ENCODE assay signal across 8 mouse cellular contexts in the genomic region with DNA sequence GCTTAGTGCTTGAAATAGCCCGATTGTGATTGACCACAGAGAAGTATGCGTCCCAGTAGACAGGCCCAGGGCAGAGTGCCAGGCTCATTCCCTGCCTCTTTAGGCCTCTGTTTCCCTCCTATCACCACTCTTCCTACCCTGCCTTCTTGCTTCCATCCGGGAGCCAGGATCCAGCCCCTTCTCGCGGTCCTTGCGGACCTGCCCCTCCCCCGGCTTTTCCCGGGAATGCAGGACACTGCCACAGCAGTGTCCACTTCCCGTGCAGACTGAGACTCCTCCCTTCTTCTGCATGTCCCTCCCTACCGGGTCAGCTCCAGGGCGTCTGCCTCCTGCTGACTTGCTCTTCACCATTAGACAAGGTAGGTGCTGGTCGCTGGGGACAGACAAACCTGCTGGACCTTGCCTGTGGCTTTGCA. TPM values are rescaled to one million over a fixed set of nuclear protein-coding genes. Genes with fewer than 3 reads are reported as not detected.
DNase-seq lines count a peak whose midpoint lies in the region; ATAC-seq and TF ChIP-seq lines count a peak whose summit lies in the region.

No protein-coding gene starts in this region.

- intact Hi-C loops in gastrocnemius, adult 2 months (cut with DNase I), result loop anchor here (5.0 kb wide), 1 partner anchor 36 kb away; the partner anchor contains the start of gene March6

- no peaks in the 10 kb centered on the region for H3K9me3 ChIP-seq in intestine, embryonic 14.5 days (ENCODE audit: control insufficient read depth, low read length)
- no peaks in the 10 kb centered on the region for H3K9me3 ChIP-seq in liver, embryonic 12.5 days (replicated peaks)

- peak; percentile 81 for TF ChIP-seq POLR2A in small intestine, adult 2 months (IDR thresholded peaks at IDR 0.05; ENCODE audit: low read depth, low read length)

- WGBS in intestine, embryonic 14.5 days, result 10% methylated on average over 12 of the region's 12 CpGs
- WGBS in liver, embryonic 12.5 days (ENCODE audit: insufficient replicate concordance), result 42% methylated on average over 12 of the region's 12 CpGs
- WGBS in small intestine, adult 2 months, result 14% methylated on average over 12 of the region's 12 CpGs

- H3K4me3 ChIP-seq in gastrocnemius, adult 2 months, result peak overlapping the region; percentile 65
- no peak overlapping the region for H3K4me3 ChIP-seq in intestine, embryonic 14.5 days (ENCODE audit: low read depth, low read length)
- H3K4me3 ChIP-seq in liver, embryonic 12.5 days, result no peak overlapping the region
- H3K4me3 ChIP-seq in small intestine, adult 2 months (ENCODE audit: low read depth, low read length), result peak overlapping the region; percentile 63

- peak overlapping the region; percentile 91 for H3K27ac ChIP-seq in gastrocnemius, adult 2 months
- H3K27ac ChIP-seq in intestine, embryonic 14.5 days (ENCODE audit: low read depth), result peak overlapping the region; percentile 38; the same call in 1 of the 2 replicates
- H3K27ac ChIP-seq in liver, embryonic 12.5 days, result no peak overlapping the region
- H3K27ac ChIP-seq in small intestine, adult 2 months (ENCODE audit: insufficient read depth, low read depth, low read length), result peak overlapping the region; percentile 98

- H3K27me3 ChIP-seq in intestine, embryonic 14.5 days (replicated peaks; ENCODE audit: control insufficient read depth, insufficient read depth, low read length), result no peaks in the 10 kb centered on the region
- no peaks in the 10 kb centered on the region for H3K27me3 ChIP-seq in liver, embryonic 12.5 days (replicated peaks)
- H3K27me3 ChIP-seq in small intestine, adult 2 months (ENCODE audit: control insufficient read depth, insufficient read depth, low read length), result no peaks in the 10 kb centered on the region

- DNase-seq in adrenal gland, postnatal 10 days, result peak; percentile 85
- peak; percentile 75 for DNase-seq in gastrocnemius, adult 2 months
- peak; percentile 65 for DNase-seq in intestine, embryonic 14.5 days (ENCODE audit: low spot score)
- no peak for DNase-seq in left cerebral cortex, adult 9 months (ENCODE audit: low spot score in 2 of 2)
- no peak for DNase-seq in c-Kit-positive CD71-positive TER-119-positive erythroid progenitor cells, embryonic 14.5 days (ENCODE audit: low spot score)
- DNase-seq in right cerebral cortex, postnatal 4 days, result no peak

- H3K36me3 ChIP-seq in intestine, embryonic 14.5 days (ENCODE audit: control insufficient read depth, insufficient read depth, low read length), result no peaks in the 10 kb centered on the region
- H3K36me3 ChIP-seq in liver, embryonic 12.5 days, result no peaks in the 10 kb centered on the region
- peaks cover 3% of the 10 kb centered on the region for H3K36me3 ChIP-seq in small intestine, adult 2 months (ENCODE audit: control insufficient read depth, insufficient read depth, low read length)

- peak; percentile 57 for ATAC-seq in intestine, embryonic 14.5 days (replicated peaks; ENCODE audit: low FRiP score, low TSS enrichment, low read depth)
- peak; percentile 16; the same call in 1 of the 2 replicates for ATAC-seq in liver, embryonic 12.5 days

- H3K9ac ChIP-seq in intestine, embryonic 14.5 days (ENCODE audit: low read length), result no peak overlapping the region
- H3K9ac ChIP-seq in liver, embryonic 12.5 days, result no peak overlapping the region

- no peak for TF ChIP-seq CTCF in gastrocnemius, adult 2 months (IDR thresholded peaks at IDR 0.05)
- no peak for TF ChIP-seq CTCF in small intestine, adult 2 months (IDR thresholded peaks at IDR 0.05; ENCODE audit: extremely low read depth, insufficient read length, insufficient replicate concordance, low read depth, low read length)

- H3K4me2 ChIP-seq in intestine, embryonic 14.5 days (ENCODE audit: low read length), result peak overlapping the region; percentile 37
- peak overlapping the region; percentile 17 for H3K4me2 ChIP-seq in liver, embryonic 12.5 days

- peaks cover 19% of the 10 kb centered on the region for H3K4me1 ChIP-seq in intestine, embryonic 14.5 days (replicated peaks; ENCODE audit: control insufficient read depth, insufficient read depth, low read length)
- peaks cover 52% of the 10 kb centered on the region for H3K4me1 ChIP-seq in liver, embryonic 12.5 days
- H3K4me1 ChIP-seq in small intestine, adult 2 months (ENCODE audit: control insufficient read depth, insufficient read depth, insufficient read length, low read length), result peaks cover 35% of the 10 kb centered on the region

RNA-seq across cellular contexts. Expression of gene Cmbl, which starts 3.4 kb away (rescaled TPM):
- total RNA-seq in adrenal gland, postnatal 10 days (2021), result 100 to 1,000 TPM in 1 of 2 experiments, 10 to 100 TPM in 1; 82.2 to 106 TPM
- total RNA-seq in gastrocnemius, adult 2 months (2021), result 10 to 100 TPM; 30.4 to 58.0 TPM
- polyA plus RNA-seq in intestine, embryonic 14.5 days (2014; fragmentation: Nextera tagmentation; extraction: Ambion mirVana), result 10.0 and 12.0 TPM in 2 replicates
- polyA plus RNA-seq in liver, embryonic 12.5 days (2016; fragmentation: Nextera tagmentation; extraction: Ambion mirVana), result 2.5 and 3.6 TPM in 2 replicates
- 56.5 and 140 TPM in 2 replicates for polyA plus RNA-seq in small intestine, adult 2 months (2012; rRNA removed)

RNA-seq across cellular contexts. Expression of gene Cct5, which starts 33.0 kb away (rescaled TPM):
- total RNA-seq in adrenal gland, postnatal 10 days (2021), result 100 to 1,000 TPM; 272 to 290 TPM
- 100 to 1,000 TPM; 113 to 132 TPM for total RNA-seq in gastrocnemius, adult 2 months (2021)
- polyA plus RNA-seq in intestine, embryonic 14.5 days (2014; fragmentation: Nextera tagmentation; extraction: Ambion mirVana), result 599 and 621 TPM in 2 replicates
- 472 and 504 TPM in 2 replicates for polyA plus RNA-seq in liver, embryonic 12.5 days (2016; fragmentation: Nextera tagmentation; extraction: Ambion mirVana)
- polyA plus RNA-seq in small intestine, adult 2 months (2012; rRNA removed), result 30.4 and 38.8 TPM in 2 replicates

RNA-seq across cellular contexts. Expression of gene Fam173b, which starts 33.1 kb away (rescaled TPM):
- total RNA-seq in adrenal gland, postnatal 10 days (2021), result 10 to 100 TPM; 14.8 to 19.4 TPM
- 10 to 100 TPM; 13.9 to 17.7 TPM for total RNA-seq in gastrocnemius, adult 2 months (2021)
- 13.1 and 16.5 TPM in 2 replicates for polyA plus RNA-seq in intestine, embryonic 14.5 days (2014; fragmentation: Nextera tagmentation; extraction: Ambion mirVana)
- polyA plus RNA-seq in liver, embryonic 12.5 days (2016; fragmentation: Nextera tagmentation; extraction: Ambion mirVana), result 10.0 and 10.6 TPM in 2 replicates
- polyA plus RNA-seq in small intestine, adult 2 months (2012; rRNA removed), result 2.4 and 4.0 TPM in 2 replicates

RNA-seq across cellular contexts. Expression of gene March6, which starts 37.7 kb away (rescaled TPM):
- total RNA-seq in adrenal gland, postnatal 10 days (2021), result 100 to 1,000 TPM in 1 of 2 experiments, 10 to 100 TPM in 1; 97.6 to 101 TPM
- 100 to 1,000 TPM; 124 to 131 TPM for total RNA-seq in gastrocnemius, adult 2 months (2021)
- 36.2 and 39.6 TPM in 2 replicates for polyA plus RNA-seq in intestine, embryonic 14.5 days (2014; fragmentation: Nextera tagmentation; extraction: Ambion mirVana)
- 22.0 and 22.2 TPM in 2 replicates for polyA plus RNA-seq in liver, embryonic 12.5 days (2016; fragmentation: Nextera tagmentation; extraction: Ambion mirVana)
- 9.5 and 18.1 TPM in 2 replicates for polyA plus RNA-seq in small intestine, adult 2 months (2012; rRNA removed)

Comparison
In these comparisons a context has a peak if more than half of its experiments do, and no peak if none do; other contexts are left out.
1. DNase-seq: peak in adrenal gland, postnatal 10 days (single experiment), gastrocnemius, adult 2 months (single experiment) and intestine, embryonic 14.5 days (single experiment); none in left cerebral cortex, adult 9 months (0 of 2), c-Kit-positive CD71-positive TER-119-positive erythroid progenitor cells, embryonic 14.5 days (single experiment) and right cerebral cortex, postnatal 4 days (single experiment).
2. H3K4me3 ChIP-seq: peak in gastrocnemius, adult 2 months (single experiment) and small intestine, adult 2 months (single experiment); none in intestine, embryonic 14.5 days (single experiment) and liver, embryonic 12.5 days (single experiment).
3. RNA of gene Cct5, which starts 33.0 kb away (polyA plus RNA-seq): 599 to 621 TPM in intestine, embryonic 14.5 days and 472 to 504 TPM in liver, embryonic 12.5 days; 30.4 to 38.8 TPM in small intestine, adult 2 months; every median in the first group is over 10 times any median in the second.